Mouse (Mus musculus) bone marrow macrophage, adult 2 months (primary cell): Measurements from ENCODE around the gene Sulf2.

Experiments used
- CTCF ChIP-seq: IDR thresholded peaks from 2 replicates; pipeline ENCODE4 v1.5.1; 2012; ENCODE audit warnings: low read depth, mild to moderate bottlenecking, low read length, moderate library complexity
- POLR2A ChIP-seq: IDR thresholded peaks from 2 replicates; pipeline ENCODE4 v1.6.1; 2012; ENCODE audit warnings: mild to moderate bottlenecking, low read depth, low read length, borderline replicate concordance

- no peak for TF ChIP-seq CTCF
- TF ChIP-seq POLR2A: no peak
Observed at GRCm38 (mm10) chr2:166137467-166137866, 18.0 kb downstream of the Sulf2 start.
